Mouse (Mus musculus): ENCODE measurements around the gene Gpatch1. TPM values are rescaled to one million over a fixed set of nuclear protein-coding genes. Genes with fewer than 3 reads are reported as not detected.

Gpatch1 gene
- total RNA-seq, 1 experiment = 11.0 TPM

GRCm38 (mm10) chr7:35357621-35358020, 39.4 kb upstream of the Gpatch1 start:
- Histone ChIP-seq H3K9ac (ENCODE audit: insufficient read depth, low read depth, low read length, poor library complexity, severe bottlenecking) (no peak overlapping the region), H3K27ac (ENCODE audit: insufficient read depth, low read depth, low read length, poor library complexity, severe bottlenecking) (no peak overlapping the region)

DNA sequence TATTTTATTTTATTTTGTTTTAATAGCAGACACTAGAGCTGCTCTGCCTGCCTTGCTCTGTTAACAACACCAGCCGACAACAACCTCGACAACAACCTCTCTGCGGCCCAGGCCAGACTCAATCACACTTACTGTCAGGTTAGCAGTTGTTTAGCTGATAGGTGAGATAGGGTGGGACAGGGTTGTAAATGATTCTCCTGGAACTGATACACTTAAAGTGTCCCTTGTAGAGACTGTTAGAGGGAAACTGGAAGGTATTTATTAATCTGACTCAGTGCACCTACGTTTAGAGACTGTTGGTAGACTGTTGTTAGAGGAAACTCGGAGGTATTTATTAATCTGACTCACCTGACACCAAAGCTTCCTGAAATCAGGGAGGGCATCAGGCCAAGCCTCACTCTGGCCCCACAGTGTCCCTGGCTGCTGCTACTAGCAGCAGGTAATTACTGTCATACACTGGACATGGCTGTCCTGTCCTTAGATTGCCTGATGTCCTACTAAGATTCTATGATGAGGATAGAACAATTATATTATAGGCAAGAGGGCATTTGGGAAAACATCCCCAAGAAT, 37.1 kb upstream of the Gpatch1 start:
- Histone ChIP-seq H3K4me1 (ENCODE audit: control insufficient read depth in 2 of 2, insufficient read depth in 2 of 2, low read length in 2 of 2, poor library complexity in 1 of 2) (peaks cover 0 to 22% of the 10 kb centered on the region in 2 experiments; a peak in 2 of 4 replicates), H3K27ac (ENCODE audit: insufficient read depth, low read depth, low read length, poor library complexity, severe bottlenecking) (no peak overlapping the region), H3K9ac (ENCODE audit: insufficient read depth, low read depth, low read length, poor library complexity, severe bottlenecking) (no peak overlapping the region), H3K36me3 (ENCODE audit: control insufficient read depth, insufficient read depth, low read length, poor library complexity, severe bottlenecking) (0 out of 2 replicates have a peak, but pooled peaks cover 3% of the 10 kb centered on the region), H3K4me3 (ENCODE audit: insufficient read depth in 1 of 2, low read depth in 1 of 2, low read length in 2 of 2, poor library complexity in 1 of 2, severe bottlenecking in 1 of 2) (no peak overlapping the region), H3K9me3 (ENCODE audit: control insufficient read depth, insufficient read depth, low read depth, low read length) (no peaks in the 10 kb centered on the region)
- TF ChIP-seq HCFC1 (IDR thresholded peaks at IDR 0.05; ENCODE audit: borderline replicate concordance, insufficient read depth, low read length) = no peak
- TF ChIP-seq ZC3H11A (IDR thresholded peaks at IDR 0.05; ENCODE audit: borderline replicate concordance, low read depth, low read length) = no peak
- DNase-seq (ENCODE audit: low read depth, low spot score) = no peak
- in situ Hi-C loops (cut with MboI; ENCODE audit: low sequenced_read_pairs in 2 of 2, unreplicated experiment in 2 of 2) = no loop called here

More at GRCm38 (mm10) chr7:35357621-35358020, 39.4 kb upstream of the Gpatch1 start:
- in situ Hi-C loops (cut with MboI; ENCODE audit: low sequenced_read_pairs in 2 of 2, unreplicated experiment in 2 of 2) = no loop called here
- no peak for TF ChIP-seq ZC3H11A (IDR thresholded peaks at IDR 0.05; ENCODE audit: borderline replicate concordance, low read depth, low read length)
- Histone ChIP-seq H3K36me3 (ENCODE audit: control insufficient read depth, insufficient read depth, low read length, poor library complexity, severe bottlenecking) (peaks cover 3% of the 10 kb centered on the region; the same call in 1 of the 2 replicates), H3K4me3 (ENCODE audit: insufficient read depth in 1 of 2, low read depth in 1 of 2, low read length in 2 of 2, poor library complexity in 1 of 2, severe bottlenecking in 1 of 2) (no peak overlapping the region), H3K9me3 (ENCODE audit: control insufficient read depth, insufficient read depth, low read depth, low read length) (no peaks in the 10 kb centered on the region), H3K4me1 (ENCODE audit: control insufficient read depth in 2 of 2, insufficient read depth in 2 of 2, low read length in 2 of 2, poor library complexity in 1 of 2) (peaks cover 2 to 21% of the 10 kb centered on the region in 2 experiments; a peak in 3 of 4 replicates)
- DNase-seq (ENCODE audit: low read depth, low spot score) = no peak

DNA sequence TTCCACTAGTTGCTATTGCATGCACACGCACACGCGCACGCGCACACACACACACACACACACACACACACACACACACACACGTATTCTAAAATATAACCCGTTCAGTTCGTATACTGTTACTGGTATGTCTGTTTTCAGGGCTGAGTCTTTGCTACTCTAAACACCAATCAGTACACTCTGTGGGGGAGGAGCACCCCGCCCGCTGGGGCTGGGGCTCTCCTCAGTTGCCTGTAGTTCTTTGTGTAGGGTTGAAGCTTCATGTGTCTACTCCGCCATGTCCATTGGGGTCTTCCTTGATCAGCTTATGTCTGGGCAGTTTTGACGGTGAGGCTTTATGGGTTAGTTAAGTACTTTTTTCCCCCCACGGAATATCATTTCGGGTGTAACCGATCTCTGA, 35.1 kb upstream of the Gpatch1 start:
- Histone ChIP-seq H3K36me3 (ENCODE audit: control insufficient read depth, insufficient read depth, low read length, poor library complexity, severe bottlenecking) (no peaks in the 10 kb centered on the region), H3K9ac (ENCODE audit: insufficient read depth, low read depth, low read length, poor library complexity, severe bottlenecking) (no peak overlapping the region), H3K27ac (ENCODE audit: insufficient read depth, low read depth, low read length, poor library complexity, severe bottlenecking) (no peak overlapping the region), H3K4me1 (ENCODE audit: control insufficient read depth in 2 of 2, insufficient read depth in 2 of 2, low read length in 2 of 2, poor library complexity in 1 of 2) (peaks cover 0 to 19% of the 10 kb centered on the region in 2 experiments; a peak in 2 of 4 replicates), H3K9me3 (ENCODE audit: control insufficient read depth, insufficient read depth, low read depth, low read length) (no peaks in the 10 kb centered on the region), H3K4me3 (ENCODE audit: insufficient read depth in 1 of 2, low read depth in 1 of 2, low read length in 2 of 2, poor library complexity in 1 of 2, severe bottlenecking in 1 of 2) (peak overlapping the region in 1 of 2 experiments; percentile 43; a peak in 2 of 4 replicates)
- TF ChIP-seq ZC3H11A (IDR thresholded peaks at IDR 0.05; ENCODE audit: borderline replicate concordance, low read depth, low read length) (no peak), CHD2 (IDR thresholded peaks at IDR 0.05; ENCODE audit: low read depth, low read length) (no peak), ZNF384 (IDR thresholded peaks at IDR 0.05; ENCODE audit: low read depth, low read length) (no peak), HCFC1 (IDR thresholded peaks at IDR 0.05; ENCODE audit: borderline replicate concordance, insufficient read depth, low read length) (no peak), MAFK (IDR thresholded peaks at IDR 0.05; ENCODE audit: insufficient read depth, low read depth, low read length) (no peak)
- no peak for DNase-seq (ENCODE audit: low read depth, low spot score)
- in situ Hi-C loops (cut with MboI; ENCODE audit: low sequenced_read_pairs in 2 of 2, unreplicated experiment in 2 of 2) = no loop called here

DNA sequence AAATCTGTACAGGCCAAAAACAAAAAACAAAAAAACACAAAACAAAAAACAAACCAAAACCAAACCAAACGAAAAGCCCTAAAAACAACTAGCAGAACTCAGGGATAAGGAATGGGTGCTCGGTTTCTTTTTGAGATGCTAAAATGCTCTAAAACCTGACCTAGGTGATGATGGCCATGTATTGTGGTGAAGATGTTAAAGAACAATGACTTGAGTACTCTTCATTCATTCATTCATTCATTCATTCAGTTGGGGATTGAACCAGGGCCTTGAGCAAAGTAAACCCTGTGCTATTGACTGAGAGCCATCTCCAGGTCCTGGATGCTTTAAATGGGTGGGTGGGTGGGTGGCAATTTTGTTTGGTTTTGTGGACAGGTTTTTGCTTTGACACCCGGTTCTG, 32.9 kb upstream of the Gpatch1 start:
- Histone ChIP-seq H3K9ac (ENCODE audit: insufficient read depth, low read depth, low read length, poor library complexity, severe bottlenecking) (no peak overlapping the region), H3K27ac (ENCODE audit: insufficient read depth, low read depth, low read length, poor library complexity, severe bottlenecking) (no peak overlapping the region; the same call in 1 of the 2 replicates), H3K4me1 (ENCODE audit: control insufficient read depth in 2 of 2, insufficient read depth in 2 of 2, low read length in 2 of 2, poor library complexity in 1 of 2) (peaks cover 0 to 14% of the 10 kb centered on the region in 2 experiments; a peak in 2 of 4 replicates), H3K9me3 (ENCODE audit: control insufficient read depth, insufficient read depth, low read depth, low read length) (no peaks in the 10 kb centered on the region), H3K36me3 (ENCODE audit: control insufficient read depth, insufficient read depth, low read length, poor library complexity, severe bottlenecking) (no peaks in the 10 kb centered on the region), H3K4me3 (ENCODE audit: insufficient read depth in 1 of 2, low read depth in 1 of 2, low read length in 2 of 2, poor library complexity in 1 of 2, severe bottlenecking in 1 of 2) (no peak overlapping the region)
- DNase-seq (ENCODE audit: low read depth, low spot score) = no peak
- TF ChIP-seq ZC3H11A (IDR thresholded peaks at IDR 0.05; ENCODE audit: borderline replicate concordance, low read depth, low read length) = no peak
- TF ChIP-seq HCFC1 (IDR thresholded peaks at IDR 0.05; ENCODE audit: borderline replicate concordance, insufficient read depth, low read length) = no peak
- TF ChIP-seq MAFK (IDR thresholded peaks at IDR 0.05; ENCODE audit: insufficient read depth, low read depth, low read length) = no peak
- no peak for TF ChIP-seq CHD2 (IDR thresholded peaks at IDR 0.05; ENCODE audit: low read depth, low read length)
- TF ChIP-seq ZNF384 (IDR thresholded peaks at IDR 0.05; ENCODE audit: low read depth, low read length) = no peak
- in situ Hi-C loops (cut with MboI; ENCODE audit: low sequenced_read_pairs in 2 of 2, unreplicated experiment in 2 of 2) = no loop called here

All from ES-E14 (cell line).